Mouse (Mus musculus): ENCODE data around the gene Pitpnb. TPM values are rescaled to one million over a fixed set of nuclear protein-coding genes. Genes with fewer than 3 reads are reported as not detected.

Pitpnb gene
- polyA plus RNA-seq, 1 experiment from 2014 or later: 133 TPM

DNA sequence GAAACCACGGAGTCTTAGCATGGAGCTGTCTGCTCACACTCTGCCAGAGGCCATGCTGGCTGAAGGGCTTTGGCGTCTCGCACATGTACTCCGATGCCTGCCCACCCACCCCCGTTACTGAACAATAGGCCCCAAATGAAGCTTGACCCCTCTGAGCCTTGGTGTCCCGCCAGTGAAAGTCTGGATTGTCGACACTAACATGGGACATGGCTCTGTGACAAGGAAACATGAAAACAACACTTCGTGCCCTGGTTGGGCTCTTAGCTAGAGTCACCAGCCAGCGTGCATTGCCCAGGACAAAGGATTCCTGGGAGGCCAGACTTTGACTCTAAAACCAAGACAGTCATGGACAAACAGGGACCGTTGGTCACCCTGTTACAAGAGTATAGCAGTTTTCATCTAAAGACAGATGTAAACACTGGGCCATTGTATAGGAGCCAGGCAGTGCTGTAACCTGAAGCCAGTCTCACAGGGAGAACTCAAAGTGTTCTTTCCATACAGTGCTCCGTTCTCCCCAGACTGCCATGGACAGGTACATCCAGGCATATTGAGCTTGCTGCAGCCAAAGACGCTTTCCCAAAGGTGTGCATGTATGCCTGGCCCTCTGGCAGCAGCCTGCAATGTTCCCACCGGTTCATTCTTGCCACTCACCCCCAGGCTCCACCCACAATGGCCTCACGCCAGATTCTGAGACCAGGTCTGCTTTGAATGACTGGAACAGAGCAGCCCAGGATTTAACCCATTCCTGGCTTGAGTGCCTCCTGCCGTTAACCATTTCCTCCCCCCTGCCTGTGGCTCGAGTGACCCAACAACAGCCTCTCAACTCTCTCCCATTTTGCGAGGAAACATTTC lies 63.0 kb downstream of the Pitpnb start:
- no peaks in the 10 kb centered on the region for H3K36me3 ChIP-seq (replicated peaks; ENCODE audit: control insufficient read depth, insufficient read depth, low read depth, low read length)
- peak overlapping the region; percentile 92 for H3K27ac ChIP-seq (replicated peaks; ENCODE audit: low read depth, low read length)
- H3K27me3 ChIP-seq (ENCODE audit: control insufficient read depth, insufficient read depth, low read length): no peaks in the 10 kb centered on the region
- peak overlapping the region; percentile 29 for H3K9ac ChIP-seq (replicated peaks; ENCODE audit: low read length)
- H3K4me2 ChIP-seq (ENCODE audit: low read depth, low read length): peak overlapping the region; percentile 47
- no peaks in the 10 kb centered on the region for H3K9me3 ChIP-seq (replicated peaks; ENCODE audit: control insufficient read depth, low read length)
- ATAC-seq (replicated peaks; ENCODE audit: insufficient number of reproducible peaks, low FRiP score, low TSS enrichment, low read depth) (peak; percentile 61), DNase-seq (ENCODE audit: low spot score) (peak; percentile 94)
- H3K4me3 ChIP-seq (ENCODE audit: low read depth, low read length): peak overlapping the region; percentile 10
- peaks cover 32% of the 10 kb centered on the region for H3K4me1 ChIP-seq (ENCODE audit: control insufficient read depth, insufficient read depth, low read length)
- 6% methylated on average over 17 of the region's 17 CpGs for WGBS

DNA sequence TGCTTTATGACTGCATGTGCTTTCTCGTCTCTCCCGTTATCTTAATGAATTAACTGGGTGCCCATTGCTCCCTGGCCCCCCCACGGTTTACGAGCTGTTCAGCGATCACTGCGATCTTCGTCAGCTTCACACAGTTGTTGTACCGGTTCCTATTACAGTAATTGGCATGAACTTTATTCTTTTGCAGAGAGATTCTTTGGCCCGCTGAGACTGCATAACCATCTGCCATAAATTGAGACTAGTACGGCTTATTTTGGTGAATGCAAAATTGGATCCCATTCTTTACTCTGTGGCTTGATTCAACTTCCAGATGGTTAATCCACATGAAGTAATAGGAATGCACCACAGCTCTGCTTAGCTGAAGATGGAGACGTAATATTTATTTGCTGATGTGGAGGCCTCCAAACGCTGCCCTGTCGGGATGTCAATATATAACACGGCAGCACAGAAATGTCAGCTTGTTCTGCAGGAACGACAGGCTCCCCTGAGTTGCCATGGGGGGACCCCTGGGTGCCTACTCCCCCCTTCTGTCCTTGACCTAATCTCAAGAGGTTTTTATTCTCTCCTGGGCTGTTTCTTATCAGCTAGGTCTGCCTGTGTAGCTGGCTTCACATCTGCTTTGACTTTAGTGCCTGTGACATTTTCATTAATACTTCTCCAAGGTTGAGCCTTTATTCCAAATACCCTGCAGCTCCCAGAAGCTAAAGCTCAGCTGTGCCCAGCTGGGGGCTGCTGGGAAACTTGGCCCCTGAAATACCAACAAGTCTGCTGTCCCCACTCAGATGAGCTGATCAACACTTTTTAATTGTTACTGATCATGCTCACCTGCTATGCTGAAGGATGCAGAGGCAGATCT lies 63.9 kb downstream of the Pitpnb start:
- H3K4me3 ChIP-seq (ENCODE audit: low read depth, low read length): peak overlapping the region; percentile 10
- H3K9me3 ChIP-seq (replicated peaks; ENCODE audit: control insufficient read depth, low read length): no peaks in the 10 kb centered on the region
- DNase-seq (ENCODE audit: low spot score) (peak; percentile 72), ATAC-seq (replicated peaks; ENCODE audit: insufficient number of reproducible peaks, low FRiP score, low TSS enrichment, low read depth) (no peak)
- 9% methylated on average over 15 of the region's 15 CpGs for WGBS
- H3K27me3 ChIP-seq (ENCODE audit: control insufficient read depth, insufficient read depth, low read length): no peaks in the 10 kb centered on the region
- H3K4me1 ChIP-seq (ENCODE audit: control insufficient read depth, insufficient read depth, low read length): peaks cover 32% of the 10 kb centered on the region
- H3K4me2 ChIP-seq (ENCODE audit: low read depth, low read length): peak overlapping the region; percentile 47
- no peaks in the 10 kb centered on the region for H3K36me3 ChIP-seq (replicated peaks; ENCODE audit: control insufficient read depth, insufficient read depth, low read depth, low read length)
- peak overlapping the region; percentile 92 for H3K27ac ChIP-seq (replicated peaks; ENCODE audit: low read depth, low read length)
- H3K9ac ChIP-seq (replicated peaks; ENCODE audit: low read length): no peak overlapping the region; the same call in 1 of the 2 replicates

DNA sequence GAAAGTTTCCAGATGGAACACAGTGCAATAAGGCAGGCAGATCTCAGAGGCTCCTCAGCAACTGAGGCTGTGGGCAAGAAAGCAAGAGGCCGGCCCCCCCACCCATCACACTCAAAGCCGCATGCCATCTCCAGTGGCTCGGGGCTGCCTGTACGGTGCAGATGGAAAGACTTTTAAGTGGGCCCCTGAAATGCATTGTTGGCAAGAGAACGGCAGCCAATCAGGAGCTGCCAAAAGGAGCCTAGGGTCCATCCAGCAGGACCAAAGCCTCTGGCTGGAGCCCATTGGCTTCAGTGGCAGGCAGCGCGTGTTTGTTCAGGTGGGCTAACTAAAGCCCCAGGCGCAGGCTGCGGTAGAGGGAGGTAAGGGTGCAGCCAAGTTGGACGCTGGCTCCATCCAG lies 65.2 kb downstream of the Pitpnb start:
- 33% methylated on average over 10 of the region's 10 CpGs for WGBS
- Histone ChIP-seq H3K4me2 (ENCODE audit: low read depth, low read length) (no peak overlapping the region), H3K27ac (replicated peaks; ENCODE audit: low read depth, low read length) (peak overlapping the region; percentile 92), H3K9me3 (replicated peaks; ENCODE audit: control insufficient read depth, low read length) (no peaks in the 10 kb centered on the region), H3K36me3 (replicated peaks; ENCODE audit: control insufficient read depth, insufficient read depth, low read depth, low read length) (no peaks in the 10 kb centered on the region), H3K9ac (replicated peaks; ENCODE audit: low read length) (no peak overlapping the region), H3K4me1 (ENCODE audit: control insufficient read depth, insufficient read depth, low read length) (peaks cover 32% of the 10 kb centered on the region), H3K27me3 (ENCODE audit: control insufficient read depth, insufficient read depth, low read length) (no peaks in the 10 kb centered on the region), H3K4me3 (ENCODE audit: low read depth, low read length) (no peak overlapping the region)
- ATAC-seq (replicated peaks; ENCODE audit: insufficient number of reproducible peaks, low FRiP score, low TSS enrichment, low read depth) (no peak), DNase-seq (ENCODE audit: low spot score) (peak; percentile 61)

DNA sequence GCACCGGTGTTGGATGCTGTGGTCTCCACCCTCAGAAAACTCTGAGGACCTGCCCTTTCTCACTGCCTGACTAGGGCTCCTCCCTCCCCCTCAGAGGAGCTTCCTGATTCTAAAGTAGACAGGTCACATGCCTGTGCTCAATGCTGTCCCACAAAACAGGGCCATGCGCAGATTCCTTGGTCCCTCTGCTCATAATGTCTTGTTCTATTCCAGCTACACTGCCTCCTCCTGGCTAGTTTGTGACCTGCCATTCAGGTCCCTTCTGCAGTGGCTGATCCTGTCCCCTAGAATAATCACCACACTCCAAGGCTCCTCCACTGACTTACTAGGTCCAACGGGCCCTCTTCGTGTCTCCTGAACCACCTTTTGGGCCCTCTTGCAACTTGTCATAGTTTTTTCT lies 65.6 kb downstream of the Pitpnb start:
- Histone ChIP-seq H3K4me1 (ENCODE audit: control insufficient read depth, insufficient read depth, low read length) (peaks cover 32% of the 10 kb centered on the region), H3K4me2 (ENCODE audit: low read depth, low read length) (no peak overlapping the region), H3K27me3 (ENCODE audit: control insufficient read depth, insufficient read depth, low read length) (no peaks in the 10 kb centered on the region), H3K27ac (replicated peaks; ENCODE audit: low read depth, low read length) (peak overlapping the region; percentile 92), H3K9ac (replicated peaks; ENCODE audit: low read length) (no peak overlapping the region), H3K36me3 (replicated peaks; ENCODE audit: control insufficient read depth, insufficient read depth, low read depth, low read length) (no peaks in the 10 kb centered on the region), H3K9me3 (replicated peaks; ENCODE audit: control insufficient read depth, low read length) (no peaks in the 10 kb centered on the region), H3K4me3 (ENCODE audit: low read depth, low read length) (no peak overlapping the region)
- 72% methylated on average over 4 of the region's 4 CpGs for WGBS
- DNase-seq (ENCODE audit: low spot score) (no peak), ATAC-seq (replicated peaks; ENCODE audit: insufficient number of reproducible peaks, low FRiP score, low TSS enrichment, low read depth) (no peak)

DNA sequence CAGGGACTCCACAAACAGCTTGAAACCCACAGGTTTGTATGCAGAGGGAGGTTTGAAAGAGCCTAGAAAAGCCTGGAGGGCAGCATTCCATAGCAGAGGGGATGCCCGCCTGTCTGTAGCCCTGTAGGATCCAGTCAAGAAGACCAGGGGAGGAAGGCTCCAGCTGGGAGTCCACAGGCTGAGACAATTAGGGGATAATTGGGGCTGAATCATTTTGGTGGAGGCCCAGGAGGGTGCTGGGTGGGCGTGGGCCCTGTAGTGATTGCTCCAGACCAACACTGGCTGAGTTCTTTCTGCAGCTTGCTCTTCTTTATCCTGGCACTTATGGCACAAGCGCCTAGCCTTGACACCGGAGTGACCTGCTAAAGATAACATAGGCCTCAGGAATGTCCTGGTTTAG lies 67.9 kb downstream of the Pitpnb start:
- DNase-seq (ENCODE audit: low spot score) (no peak), ATAC-seq (replicated peaks; ENCODE audit: insufficient number of reproducible peaks, low FRiP score, low TSS enrichment, low read depth) (no peak)
- no peak overlapping the region for H3K27ac ChIP-seq (replicated peaks; ENCODE audit: low read depth, low read length)
- no peaks in the 10 kb centered on the region for H3K27me3 ChIP-seq (ENCODE audit: control insufficient read depth, insufficient read depth, low read length)
- no peak overlapping the region for H3K4me3 ChIP-seq (ENCODE audit: low read depth, low read length)
- peaks cover 23% of the 10 kb centered on the region for H3K4me1 ChIP-seq (ENCODE audit: control insufficient read depth, insufficient read depth, low read length)
- H3K9ac ChIP-seq (replicated peaks; ENCODE audit: low read length): no peak overlapping the region
- no peaks in the 10 kb centered on the region for H3K36me3 ChIP-seq (replicated peaks; ENCODE audit: control insufficient read depth, insufficient read depth, low read depth, low read length)
- 25% methylated on average over 4 of the region's 4 CpGs for WGBS
- H3K9me3 ChIP-seq (replicated peaks; ENCODE audit: control insufficient read depth, low read length): no peaks in the 10 kb centered on the region
- no peak overlapping the region for H3K4me2 ChIP-seq (ENCODE audit: low read depth, low read length)

DNA sequence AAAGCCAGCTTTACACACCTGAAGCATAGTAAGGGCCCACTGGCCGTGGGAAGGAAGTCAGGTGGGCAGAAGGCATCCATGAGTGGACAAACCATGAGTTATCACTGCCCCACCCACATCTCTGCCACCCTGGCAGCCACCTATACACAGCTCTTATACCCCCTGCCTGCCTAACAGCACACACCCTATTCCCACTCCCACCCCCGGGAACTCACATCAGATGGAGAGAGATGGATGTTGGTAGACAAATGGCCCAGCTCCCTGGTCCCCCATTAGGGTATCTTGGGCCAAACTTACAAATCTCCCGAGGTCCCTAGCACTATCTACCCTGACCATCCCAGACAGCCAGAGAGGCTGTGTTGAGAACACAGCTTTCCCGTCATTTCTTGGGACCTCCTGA lies 68.7 kb downstream of the Pitpnb start:
- Histone ChIP-seq H3K4me1 (ENCODE audit: control insufficient read depth, insufficient read depth, low read length) (peaks cover 21% of the 10 kb centered on the region), H3K27me3 (ENCODE audit: control insufficient read depth, insufficient read depth, low read length) (no peaks in the 10 kb centered on the region), H3K4me2 (ENCODE audit: low read depth, low read length) (no peak overlapping the region), H3K4me3 (ENCODE audit: low read depth, low read length) (no peak overlapping the region), H3K27ac (replicated peaks; ENCODE audit: low read depth, low read length) (no peak overlapping the region), H3K9me3 (replicated peaks; ENCODE audit: control insufficient read depth, low read length) (no peaks in the 10 kb centered on the region), H3K9ac (replicated peaks; ENCODE audit: low read length) (no peak overlapping the region), H3K36me3 (replicated peaks; ENCODE audit: control insufficient read depth, insufficient read depth, low read depth, low read length) (no peaks in the 10 kb centered on the region)
- no peak for DNase-seq (ENCODE audit: low spot score)
- WGBS: 74% methylated on average over 4 of the region's 4 CpGs
- no peak for ATAC-seq (replicated peaks; ENCODE audit: insufficient number of reproducible peaks, low FRiP score, low TSS enrichment, low read depth)

DNA sequence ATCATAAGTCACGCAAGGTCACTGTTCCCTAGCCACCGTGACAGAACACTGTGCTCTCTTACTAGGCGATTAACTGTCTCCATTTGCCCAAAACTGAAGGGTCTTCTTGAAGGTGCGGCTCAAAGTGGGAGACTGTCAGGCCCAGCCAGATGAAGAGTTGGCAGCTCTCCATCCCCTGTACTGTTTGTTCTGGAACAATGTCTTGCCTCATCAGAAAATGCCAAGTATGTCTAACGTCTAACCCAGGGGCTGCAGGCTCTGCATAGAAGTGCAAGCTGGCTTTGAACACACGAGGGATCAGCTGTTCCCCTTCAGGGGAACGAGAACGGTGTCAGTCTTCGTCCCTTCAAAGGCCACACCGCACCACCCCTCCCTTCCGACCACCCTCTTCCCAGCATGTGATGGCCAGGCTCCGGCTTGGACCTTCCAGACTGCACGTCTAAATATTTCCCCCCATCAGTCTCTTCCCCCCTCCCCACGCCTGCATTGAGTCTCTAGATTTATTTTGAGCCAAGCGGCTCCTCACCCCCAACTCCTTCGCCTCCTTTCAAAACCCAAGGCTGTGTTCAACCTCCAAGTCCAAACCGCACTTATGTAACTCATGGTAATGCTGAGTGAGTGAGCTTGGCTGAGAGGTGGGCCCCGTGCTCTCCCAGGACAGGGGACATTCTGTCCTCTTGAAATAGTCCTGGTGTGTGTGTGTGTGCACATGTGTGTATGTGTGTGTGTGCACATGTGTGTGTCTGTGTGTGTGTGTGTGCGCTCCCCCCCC lies 71.5 kb downstream of the Pitpnb start:
- DNase-seq (ENCODE audit: low spot score): no peak
- Histone ChIP-seq H3K9me3 (replicated peaks; ENCODE audit: control insufficient read depth, low read length) (no peaks in the 10 kb centered on the region), H3K4me2 (ENCODE audit: low read depth, low read length) (no peak overlapping the region), H3K9ac (replicated peaks; ENCODE audit: low read length) (no peak overlapping the region), H3K4me1 (ENCODE audit: control insufficient read depth, insufficient read depth, low read length) (peaks cover 3% of the 10 kb centered on the region; the same call in 1 of the 2 replicates), H3K4me3 (ENCODE audit: low read depth, low read length) (no peak overlapping the region), H3K36me3 (replicated peaks; ENCODE audit: control insufficient read depth, insufficient read depth, low read depth, low read length) (no peaks in the 10 kb centered on the region), H3K27me3 (ENCODE audit: control insufficient read depth, insufficient read depth, low read length) (no peaks in the 10 kb centered on the region), H3K27ac (replicated peaks; ENCODE audit: low read depth, low read length) (no peak overlapping the region)
- 78% methylated on average over 19 of the region's 19 CpGs for WGBS
- no peak for ATAC-seq (replicated peaks; ENCODE audit: insufficient number of reproducible peaks, low FRiP score, low TSS enrichment, low read depth)

Data from embryonic facial prominence, embryonic 11.5 days (tissue).